Mouse (Mus musculus) lung, adult 2 months (tissue): ENCODE results near the gene Usp3.

Source experiments
- CTCF ChIP-seq: fragments of 200-500 bp; IDR thresholded peaks from 2 replicates; pipeline ENCODE4 v1.5.1; 2011; ENCODE audit warnings: mild to moderate bottlenecking, low read length, control low read depth; ENCODE audit not compliant: insufficient read depth
- POLR2A ChIP-seq: fragments of 200-500 bp; IDR thresholded peaks from 2 replicates; pipeline ENCODE4 v1.6.1; 2011; ENCODE audit warnings: low read depth, mild to moderate bottlenecking, control low read depth, low read length, borderline replicate concordance; ENCODE audit errors: extremely low read depth

DNA sequence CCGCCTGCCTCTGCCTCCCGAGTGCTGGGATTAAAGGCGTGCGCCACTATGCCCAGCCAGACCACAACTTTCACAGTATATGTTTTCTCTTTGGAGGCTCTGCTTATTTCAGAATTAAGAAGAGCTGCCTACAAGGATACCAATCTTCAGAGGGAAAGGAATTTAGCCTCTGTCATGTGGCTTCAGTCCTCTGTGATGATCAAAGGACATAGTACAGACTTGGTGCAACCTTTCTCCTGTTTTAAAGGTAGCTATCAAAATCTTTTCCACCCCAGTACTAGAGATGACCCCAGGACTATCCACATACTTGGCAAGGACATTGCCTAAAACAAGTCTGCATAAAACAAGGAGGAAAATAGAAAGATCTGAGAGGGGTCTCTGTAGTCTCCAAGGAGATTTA is 34.0 kb downstream of the Usp3 start:
- TF ChIP-seq CTCF = no peak
- TF ChIP-seq POLR2A = no peak
